In the genomic region with DNA sequence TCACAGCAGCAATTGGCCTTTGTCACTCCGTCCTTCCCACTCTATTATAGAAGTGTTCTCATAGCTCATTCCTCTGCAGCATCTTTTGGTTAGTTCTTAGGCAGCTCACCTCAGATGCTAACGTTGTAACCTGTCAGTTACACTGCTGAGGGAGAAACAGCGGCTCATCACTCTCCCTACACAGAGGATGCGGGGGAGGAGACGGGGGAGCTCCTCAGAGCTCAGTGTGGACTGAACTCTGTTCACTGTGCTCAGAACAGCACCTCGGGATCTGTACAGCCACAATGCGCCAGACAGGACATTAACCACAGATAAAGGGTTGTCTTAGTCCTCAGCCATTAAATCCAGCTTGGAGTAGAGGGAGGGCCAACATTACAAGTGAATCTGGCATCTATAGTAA, we compare ENCODE assay signal across 20 mouse cellular contexts. TPM values are rescaled to one million over a fixed set of nuclear protein-coding genes. Genes with fewer than 3 reads are reported as not detected.
A peak's percentile ranks its signal among the peaks of the same experiment; 100 is the strongest.
DNase-seq lines count a peak whose midpoint lies in the region; TF ChIP-seq lines count a peak whose summit lies in the region.
"Had no signal": no experiment of that assay in that cellular context is flagged by ENCODE, and none has a peak within 500 bp of the region (broad histone marks: within the 10 kb centered on the region; RNA-seq: fewer than 3 reads in every experiment).

No protein-coding gene starts in this region.

- no peak overlapping the region for H3K4me3 ChIP-seq in kidney, adult 2 months (ENCODE audit: insufficient read depth, low read depth, low read length)
- H3K4me3 ChIP-seq: embryonic facial prominence, embryonic 13.5 days; forebrain, embryonic 13.5 days; heart, adult 2 months; heart, embryonic 15.5 days; hindbrain, embryonic 10.5 days had no signal

- no peak for TF ChIP-seq POLR2A in kidney, adult 2 months (IDR thresholded peaks at IDR 0.05; ENCODE audit: low read depth, low read length)

- H3K27ac ChIP-seq in kidney, adult 2 months (ENCODE audit: insufficient read depth, low read depth, low read length) = no peak overlapping the region
- H3K27ac ChIP-seq: embryonic facial prominence, embryonic 13.5 days; forebrain, embryonic 13.5 days; heart, adult 2 months; heart, embryonic 15.5 days; hindbrain, embryonic 10.5 days; hindbrain, embryonic 14.5 days had no signal

- DNase-seq in heart, adult 11 months = peak; percentile 78
- no peak for DNase-seq in heart, postnatal 25 days (ENCODE audit: low spot score)
- DNase-seq in kidney, postnatal 10 days = peak; percentile 32
- no peak for DNase-seq in kidney, adult 2 months
- DNase-seq in brain, adult 2 months (ENCODE audit: low read depth, low spot score) = peak; percentile 56
- peak; percentile 61 for DNase-seq in testis, postnatal 14 days (ENCODE audit: low spot score)
- DNase-seq: adrenal gland, postnatal 14 days; cerebellum, adult 18-20 months; cerebellum, adult 9-11 months; cerebellum, postnatal 36 days; gastrocnemius, postnatal 10 days; heart, adult 2 months; heart, postnatal 14 days had no signal

- 65% methylated on average over 7 of the region's 7 CpGs for WGBS in kidney, adult 2 months

- H3K36me3 ChIP-seq in kidney, adult 2 months (ENCODE audit: control insufficient read depth, insufficient read depth, low read length) = peaks cover 7% of the 10 kb centered on the region

- intact Hi-C loops in heart, postnatal 25 days (cut with DNase I) = no loop called here

- no peaks in the 10 kb centered on the region for H3K27me3 ChIP-seq in kidney, adult 2 months (replicated peaks; ENCODE audit: control insufficient read depth, insufficient read depth, low read length)
- H3K27me3 ChIP-seq: CH12.LX; embryonic facial prominence, embryonic 13.5 days; forebrain, embryonic 13.5 days; heart, embryonic 15.5 days; Patski had no signal

- no peaks in the 10 kb centered on the region for H3K4me1 ChIP-seq in kidney, adult 2 months (ENCODE audit: control insufficient read depth, insufficient read depth, low read length)
- H3K4me1 ChIP-seq: embryonic facial prominence, embryonic 13.5 days; forebrain, embryonic 13.5 days; heart, embryonic 15.5 days; hindbrain, embryonic 10.5 days had no signal

- TF ChIP-seq CTCF in kidney, adult 2 months (conservative IDR thresholded peaks at IDR 0.05; ENCODE audit: insufficient read depth, insufficient read length, low read depth, low read length) = no peak

RNA-seq across cellular contexts. Expression of a gene that starts 8.4 kb away (rescaled TPM):
- 100 to 1,000 TPM; 896 to 959 TPM for total RNA-seq in heart, postnatal 25 days (2021)
- polyA plus RNA-seq in kidney, adult 2 months (2012; rRNA removed) = 100 and 134 TPM in 2 replicates

RNA-seq across cellular contexts. Expression of a gene that starts 49.5 kb away (rescaled TPM):
- total RNA-seq in heart, postnatal 25 days (2021) = 1 to 10 TPM; 9.0 to 9.3 TPM
- polyA plus RNA-seq in kidney, adult 2 months (2012; rRNA removed) = 16.2 and 17.2 TPM in 2 replicates

Comparison
In these comparisons a context has a peak if more than half of its experiments do, and no peak if none do; other contexts are left out.
1. DNase-seq: peak in heart, adult 11 months (single experiment), kidney, postnatal 10 days (single experiment), brain, adult 2 months (single experiment) and testis, postnatal 14 days (single experiment); none in heart, postnatal 25 days (single experiment) and kidney, adult 2 months (single experiment).